Mouse (Mus musculus): ENCODE results near the gene Fgd6.

DNA sequence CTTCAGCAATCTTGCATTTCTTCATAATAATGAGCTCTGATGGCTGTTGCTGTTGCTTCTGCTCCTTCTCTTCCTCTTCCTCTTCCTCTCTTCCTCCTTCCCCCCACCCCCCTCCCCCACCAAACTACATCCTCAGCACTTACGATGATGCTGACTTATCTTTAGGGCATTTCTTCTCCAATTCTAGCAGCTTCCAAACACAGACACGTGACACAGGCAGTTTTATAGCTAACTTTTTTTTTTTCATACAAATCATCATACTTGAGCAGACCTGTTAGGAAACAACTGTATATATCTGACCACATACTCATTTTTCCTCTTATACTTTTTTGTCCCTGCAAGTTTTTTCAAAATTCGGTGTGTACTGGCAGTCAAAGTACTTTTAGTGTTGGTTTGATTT, 54.2 kb downstream of the Fgd6 start:
- TF ChIP-seq CTCF (IDR thresholded peaks at IDR 0.05; ENCODE audit: low read depth, low read length) = no peak
- no peak for TF ChIP-seq POLR2AphosphoS5 (IDR thresholded peaks at IDR 0.05; ENCODE audit: insufficient replicate concordance, low read depth, low read length)
- no peak for TF ChIP-seq GATA1 (IDR thresholded peaks at IDR 0.05; ENCODE audit: borderline replicate concordance, low read length)

Data from G1E (cell line).